Mouse (Mus musculus): ENCODE measurements at regions not wholly inside any gene's neighbourhood (a gene's known extent, or its start where the extent isn't known, plus 50 kb on each side); places are given as distances from the start of the nearest gene placed in this dataset.

GRCm38 (mm10) chr14:105841888-105842287 is 54.7 kb downstream of the Spry2 start:
- no peak for DNase-seq

- no peak for DNase-seq
These were observed 59.1 kb downstream of the Spry2 start for GRCm38 (mm10) chr14:105837533-105837932.

GRCm38 (mm10) chr14:105830701-105831100 is 65.9 kb downstream of the Spry2 start:
- DNase-seq, result no peak

- DNase-seq, result no peak
These were observed 66.3 kb downstream of the Spry2 start for GRCm38 (mm10) chr14:105830301-105830700.

GRCm38 (mm10) chr14:105823129-105823528 is 73.5 kb downstream of the Spry2 start:
- DNase-seq, result no peak

GRCm38 (mm10) chr14:105822653-105823052 is 74.0 kb downstream of the Spry2 start:
- no peak for DNase-seq

GRCm38 (mm10) chr14:105819534-105819933 is 77.1 kb downstream of the Spry2 start:
- DNase-seq, result no peak

GRCm38 (mm10) chr14:105818841-105819240 is 77.8 kb downstream of the Spry2 start:
- DNase-seq, result no peak

- DNase-seq, result no peak
These were observed 79.1 kb downstream of the Spry2 start for GRCm38 (mm10) chr14:105817481-105817880.

GRCm38 (mm10) chr14:105815827-105816226 is 80.8 kb downstream of the Spry2 start:
- DNase-seq, result no peak

GRCm38 (mm10) chr14:105815281-105815680 is 81.3 kb downstream of the Spry2 start:
- DNase-seq, result no peak

GRCm38 (mm10) chr14:105813661-105814060 is 83.0 kb downstream of the Spry2 start:
- DNase-seq, result no peak

- no peak for DNase-seq
These were observed 83.5 kb downstream of the Spry2 start for GRCm38 (mm10) chr14:105813097-105813496.

GRCm38 (mm10) chr14:105805762-105806161 is 90.9 kb downstream of the Spry2 start:
- DNase-seq, result no peak

GRCm38 (mm10) chr14:105805362-105805761 is 91.3 kb downstream of the Spry2 start:
- DNase-seq, result no peak

- no peak for DNase-seq
These were observed 91.9 kb downstream of the Spry2 start for GRCm38 (mm10) chr14:105804761-105805160.

GRCm38 (mm10) chr14:105803281-105803680 is 93.3 kb downstream of the Spry2 start:
- no peak for DNase-seq

GRCm38 (mm10) chr14:105802529-105803280 is 93.9 kb downstream of the Spry2 start:
- peak; percentile 38 for DNase-seq

GRCm38 (mm10) chr14:105800142-105800925 is 96.3 kb downstream of the Spry2 start:
- no peak for DNase-seq

- DNase-seq, result no peak
These were observed 97.2 kb downstream of the Spry2 start for GRCm38 (mm10) chr14:105799401-105799861.

- no peak for DNase-seq
These were observed 103.5 kb downstream of the Spry2 start for GRCm38 (mm10) chr14:105793010-105793702.

GRCm38 (mm10) chr14:105790441-105790840 is 106.2 kb downstream of the Spry2 start:
- DNase-seq, result no peak

- no peak for DNase-seq
These were observed 113.2 kb downstream of the Spry2 start for GRCm38 (mm10) chr14:105783428-105783827.

Data from thymus, postnatal 14 days (tissue).